Mouse (Mus musculus) c-Kit-negative CD71-positive TER-119-positive erythroid progenitor cells, embryonic 14.5 days (primary cell): Measurements from ENCODE around the gene Camta1.

Experiments
- DNase-seq: peaks from one replicate; pipeline ENCODE4 v3.0.0-alpha.2; 2013; ENCODE audit warnings: low read depth, low spot score

The Camta1 gene

GRCm38 (mm10) chr4:151604481-151604880 lies 257.2 kb downstream of the Camta1 start:
- no peak for DNase-seq

- no peak for DNase-seq
These were observed 258.1 kb downstream of the Camta1 start for GRCm38 (mm10) chr4:151603586-151603985.

DNA sequence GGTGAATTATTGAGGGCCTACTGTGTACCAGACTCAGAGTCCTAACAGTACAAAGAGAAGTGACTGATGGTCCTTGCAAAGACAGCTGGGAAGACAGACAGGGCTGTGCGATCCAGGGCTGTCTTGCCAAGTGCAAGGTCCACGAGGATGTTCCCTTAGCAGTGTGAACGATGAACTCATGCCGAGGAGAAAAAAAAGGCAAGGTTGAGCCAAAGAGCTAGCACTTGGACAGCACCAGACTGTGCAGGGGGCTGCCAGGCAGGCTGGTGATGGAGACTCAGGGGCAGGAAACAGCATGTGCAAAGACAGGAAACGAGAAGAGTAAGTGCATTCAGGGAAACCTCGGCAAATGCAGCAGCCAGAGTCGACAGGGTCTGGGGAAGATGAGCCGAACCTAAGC lies 266.6 kb downstream of the Camta1 start:
- no peak for DNase-seq

DNA sequence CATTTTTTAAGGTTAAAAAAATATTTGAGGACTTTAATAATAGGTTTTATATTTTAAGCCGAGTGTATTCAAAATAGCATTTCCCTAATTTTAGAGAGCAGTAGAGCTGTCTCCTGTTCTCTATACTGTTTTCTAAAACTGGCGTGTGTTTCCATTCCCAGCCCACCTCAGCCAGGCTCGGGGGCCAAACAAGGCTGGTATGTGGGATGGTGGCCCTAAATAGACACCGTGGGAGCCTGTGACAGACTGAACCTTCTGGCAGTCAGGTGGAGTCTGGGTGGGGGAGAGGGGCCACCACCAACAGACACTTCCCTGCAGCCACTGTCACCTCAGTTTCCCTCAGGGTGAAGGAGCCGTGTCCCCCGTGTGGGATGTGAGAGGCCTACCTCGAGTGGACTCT lies 268.6 kb downstream of the Camta1 start:
- no peak for DNase-seq

GRCm38 (mm10) chr4:151586074-151586473 lies 275.6 kb downstream of the Camta1 start:
- no peak for DNase-seq

DNA sequence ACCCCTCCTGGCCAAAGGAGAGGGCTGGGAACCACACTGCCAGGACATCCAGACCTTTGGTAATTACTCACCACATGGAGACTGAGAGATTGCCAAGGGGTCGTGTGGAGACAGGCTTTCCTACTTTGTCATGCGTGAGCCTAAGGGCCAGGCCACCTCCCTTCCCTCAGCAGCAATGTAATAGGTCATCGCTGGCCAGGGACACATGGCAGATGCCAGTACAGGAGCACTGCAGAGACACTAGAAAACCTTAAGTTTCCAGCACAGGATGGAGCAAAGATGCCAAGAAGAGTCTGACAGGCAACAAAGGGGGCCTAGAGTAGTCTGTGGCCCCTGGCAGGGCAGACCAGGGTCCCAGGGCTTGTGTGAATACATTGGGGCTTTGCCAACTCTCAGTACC lies 283.7 kb downstream of the Camta1 start:
- no peak for DNase-seq

DNA sequence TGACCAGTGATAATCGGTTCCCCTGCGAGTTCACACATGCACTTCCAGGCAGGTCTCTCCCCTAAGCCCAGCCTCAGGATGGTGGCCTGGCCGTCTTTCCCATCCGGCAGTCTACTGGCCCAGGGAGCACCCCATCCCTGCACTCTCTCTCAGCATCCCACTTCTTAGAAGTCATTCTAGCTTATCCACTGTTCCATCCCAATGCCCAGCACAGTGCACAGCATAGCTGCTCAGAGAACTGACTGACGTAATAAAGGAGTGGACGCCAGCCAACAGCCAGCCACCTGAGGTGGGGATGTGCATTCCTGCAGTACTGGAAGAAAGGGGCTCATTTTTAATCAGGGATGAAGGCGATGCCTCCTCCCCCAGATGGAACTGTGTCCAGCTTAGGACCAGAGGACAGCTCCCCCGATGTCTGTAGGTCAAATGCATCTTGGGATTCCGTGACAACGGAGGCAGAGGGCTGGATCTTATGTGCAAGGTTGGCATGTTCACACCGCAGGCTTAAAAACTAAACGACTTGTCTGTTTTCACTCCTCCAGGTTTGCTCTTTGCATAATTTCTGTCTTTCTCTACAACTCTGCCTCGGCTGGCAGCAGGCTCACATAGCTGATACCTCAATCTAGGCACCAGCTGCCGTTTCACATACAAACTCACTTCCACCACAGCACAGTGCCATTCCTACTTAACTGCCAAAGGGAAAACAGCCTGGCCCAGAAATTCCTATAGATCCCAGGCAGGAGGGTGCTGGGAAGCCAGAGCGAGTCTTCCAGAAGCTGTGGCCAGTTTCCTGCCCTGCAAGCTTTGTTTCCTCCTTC lies 285.2 kb downstream of the Camta1 start:
- DNase-seq: no peak

- no peak for DNase-seq
These were observed 289.0 kb downstream of the Camta1 start for GRCm38 (mm10) chr4:151572716-151573115.

DNA sequence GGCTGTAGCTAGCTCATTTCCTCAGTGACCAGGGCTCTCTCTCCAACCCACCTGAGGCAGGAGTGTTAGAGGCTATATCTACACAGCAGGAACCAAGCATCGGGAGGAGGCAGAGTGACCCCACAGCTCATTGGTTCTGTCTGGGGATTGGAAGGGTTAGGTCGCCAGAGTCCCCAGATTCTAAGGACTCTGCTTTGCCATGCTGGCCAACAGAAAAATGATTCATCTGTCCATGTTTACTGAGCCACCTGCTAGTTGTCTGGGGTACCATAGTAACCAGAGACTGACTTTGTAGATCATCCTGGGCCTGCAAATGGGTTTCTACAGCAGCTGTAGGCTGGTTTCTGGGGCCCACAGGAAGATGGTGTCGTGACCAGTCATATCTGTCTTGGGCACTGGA lies 292.1 kb downstream of the Camta1 start:
- DNase-seq: no peak

- no peak for DNase-seq
These were observed 292.8 kb downstream of the Camta1 start for GRCm38 (mm10) chr4:151568887-151569286.

- no peak for DNase-seq
These were observed 294.6 kb downstream of the Camta1 start for GRCm38 (mm10) chr4:151567105-151567504.

GRCm38 (mm10) chr4:151555505-151555904 lies 306.2 kb downstream of the Camta1 start:
- no peak for DNase-seq

- DNase-seq: no peak
These were observed 312.2 kb downstream of the Camta1 start for GRCm38 (mm10) chr4:151549523-151549922.

DNA sequence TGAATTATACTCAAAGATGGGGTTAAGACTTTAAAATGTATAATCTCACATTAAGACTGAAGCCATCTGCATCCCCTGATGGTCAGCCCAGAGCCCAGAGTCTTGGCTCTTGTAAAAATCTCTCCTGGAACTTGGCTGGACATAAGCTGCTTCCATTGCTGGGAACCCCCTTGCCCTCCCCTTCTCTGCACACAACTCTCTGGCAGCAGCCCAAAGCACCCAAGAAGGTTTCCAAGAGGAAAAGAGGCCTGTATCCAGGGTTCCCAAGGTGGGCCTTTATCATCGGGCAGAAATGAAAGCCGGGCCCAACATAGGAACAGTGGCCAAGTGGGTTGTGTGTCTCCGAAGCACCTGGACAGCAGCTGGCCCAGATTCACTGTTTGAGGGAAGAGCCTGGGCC lies 316.2 kb downstream of the Camta1 start:
- no peak for DNase-seq

DNA sequence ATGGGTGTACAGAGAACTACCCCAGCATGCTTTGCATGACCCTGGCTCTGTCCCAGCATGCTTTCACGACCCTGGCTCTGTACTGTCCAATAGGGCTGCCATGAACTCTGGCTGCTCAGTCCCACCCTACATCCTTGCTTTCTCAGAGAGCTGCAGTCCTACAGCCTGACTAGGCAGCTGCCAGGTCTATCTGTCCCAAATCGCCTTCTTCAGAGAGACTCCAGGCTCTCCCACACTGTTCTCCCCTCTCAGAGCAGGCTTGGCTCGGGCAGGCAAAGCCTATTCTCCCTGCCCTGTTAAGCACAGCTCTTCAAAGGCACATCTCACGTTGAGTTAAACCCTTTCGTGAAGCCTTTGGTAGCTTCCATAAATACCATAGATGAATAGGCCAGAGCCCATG lies 317.5 kb downstream of the Camta1 start:
- no peak for DNase-seq

DNA sequence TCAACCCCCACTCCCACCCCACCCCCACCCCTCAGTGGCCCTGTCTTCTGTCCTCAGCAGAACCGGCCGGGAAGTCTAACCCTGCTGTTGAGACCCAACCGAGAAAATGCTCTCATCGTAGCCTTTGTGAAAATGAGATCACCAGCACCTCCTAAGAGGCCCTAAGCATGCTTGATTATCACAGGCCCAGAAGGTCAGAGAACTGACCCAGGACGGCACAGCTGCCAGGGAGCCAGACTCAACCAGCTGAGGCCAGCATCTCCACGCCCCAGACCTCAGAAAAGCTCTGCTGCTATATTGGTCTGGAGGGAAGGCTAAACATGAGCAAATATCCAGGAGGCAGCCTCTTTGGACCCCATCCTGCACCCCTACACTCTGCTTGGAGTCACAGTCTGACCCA lies 321.1 kb downstream of the Camta1 start:
- no peak for DNase-seq

DNA sequence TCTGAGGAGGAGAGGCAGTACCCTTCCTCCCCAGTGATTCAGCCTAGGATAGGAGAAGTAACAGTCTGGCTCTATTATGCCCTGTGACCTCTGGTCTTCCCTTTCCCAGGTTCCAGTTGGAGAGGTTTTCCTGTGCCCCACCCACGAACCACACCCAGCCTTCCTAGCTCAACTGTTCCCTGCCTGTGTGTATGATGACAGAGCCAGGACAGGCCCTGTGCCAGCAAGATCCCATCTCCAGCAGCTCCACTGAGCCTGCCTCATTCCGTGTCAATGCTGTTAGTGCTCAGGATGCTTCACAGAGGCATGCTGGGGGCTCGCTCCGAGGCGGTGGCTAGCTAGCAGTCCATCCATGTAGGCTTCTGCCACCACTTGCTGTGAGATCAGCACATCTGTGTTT lies 321.8 kb downstream of the Camta1 start:
- DNase-seq: no peak

DNA sequence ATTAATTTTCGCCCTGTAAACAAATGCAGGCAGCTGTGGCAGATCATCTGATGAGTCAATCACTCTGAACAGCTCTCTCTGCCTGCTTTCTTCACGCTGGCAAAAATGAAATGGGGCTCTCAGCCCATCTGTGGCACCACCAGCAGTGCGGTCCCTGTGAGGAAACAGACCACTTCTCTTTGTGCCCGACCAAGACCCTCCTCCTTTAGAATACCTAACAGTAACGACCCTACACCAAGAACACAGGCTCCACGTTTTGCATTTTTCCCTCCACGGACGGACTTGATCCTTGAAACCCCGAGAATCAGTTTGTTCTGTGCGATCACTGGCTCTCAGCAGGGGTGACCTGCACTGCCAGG lies 322.5 kb downstream of the Camta1 start:
- DNase-seq: no peak

GRCm38 (mm10) chr4:151538446-151539166 lies 323.1 kb downstream of the Camta1 start:
- no peak for DNase-seq

DNA sequence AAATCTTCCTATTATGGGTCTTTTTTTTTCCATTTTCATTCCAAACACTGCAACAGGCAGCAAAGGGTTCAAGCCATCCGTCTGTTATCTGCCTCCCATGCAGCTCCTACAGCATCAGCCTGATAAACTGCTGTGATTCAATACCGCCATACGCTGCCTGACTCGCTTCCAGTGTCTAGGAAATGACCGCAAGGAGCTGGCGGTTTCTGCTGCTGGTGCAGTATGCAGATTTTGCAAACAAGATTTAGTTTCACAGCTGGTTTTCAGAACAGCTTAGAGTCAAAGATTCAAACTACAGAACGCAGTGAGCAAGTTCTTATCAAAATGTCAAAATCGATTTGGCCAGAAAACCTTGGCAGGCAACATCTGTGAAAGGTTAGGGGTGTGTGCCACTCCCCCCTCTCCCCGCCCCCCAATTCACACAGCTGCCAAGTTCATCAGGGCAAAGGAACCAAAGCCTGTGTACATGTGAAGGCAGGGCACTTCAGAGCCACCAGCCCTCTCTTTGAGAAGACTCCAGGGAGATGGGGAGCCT lies 325.7 kb downstream of the Camta1 start:
- DNase-seq: no peak

- no peak for DNase-seq
These were observed 328.2 kb downstream of the Camta1 start for GRCm38 (mm10) chr4:151533451-151533850.

DNA sequence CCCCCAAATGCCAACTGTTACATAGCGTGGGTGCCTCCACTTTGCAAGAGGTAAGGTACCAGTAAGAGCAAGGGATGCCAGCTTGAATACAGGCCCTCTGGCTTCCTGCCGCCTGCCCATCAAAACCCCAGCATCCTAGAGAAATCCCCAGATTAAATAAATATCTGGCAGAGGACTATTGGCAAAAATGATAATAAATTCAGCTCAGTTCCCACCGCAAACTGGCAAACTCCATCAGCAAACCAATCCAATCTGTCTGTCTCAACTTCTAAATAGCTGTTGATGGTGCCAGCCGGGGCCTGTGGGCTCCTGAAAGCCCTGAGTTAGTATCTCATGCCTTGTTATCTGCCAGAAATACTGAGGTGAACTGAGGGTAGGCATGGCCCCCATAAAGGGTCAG lies 333.2 kb downstream of the Camta1 start:
- no peak for DNase-seq

DNA sequence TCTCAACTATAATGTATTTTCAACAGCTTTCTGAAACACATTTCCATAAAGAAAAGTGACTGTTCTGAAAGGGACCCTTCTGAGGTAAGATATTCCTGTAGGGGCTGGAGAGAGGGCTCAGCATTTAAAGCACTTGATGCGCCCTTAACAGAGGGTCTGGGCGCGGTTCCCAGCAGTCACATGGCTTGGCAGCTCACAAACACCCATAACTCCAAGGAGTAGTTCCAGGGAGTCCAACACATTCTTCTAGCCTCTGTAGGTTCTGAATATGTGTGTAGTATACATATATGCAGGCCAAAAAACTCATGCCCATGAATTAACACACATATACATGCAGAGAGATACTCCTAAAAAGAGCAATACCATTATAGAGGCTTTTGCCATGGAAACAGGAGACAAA lies 333.9 kb downstream of the Camta1 start:
- no peak for DNase-seq
